Mouse (Mus musculus) bone marrow macrophage, adult 2 months (primary cell): ENCODE measurements at regions not wholly inside any gene's neighbourhood (a gene's known extent, or its start where the extent isn't known, plus 50 kb on each side); places are given as distances from the start of the nearest gene placed in this dataset.

Experiments
- CTCF ChIP-seq: IDR thresholded peaks from 2 replicates; pipeline ENCODE4 v1.5.1; 2012; ENCODE audit warnings: low read depth, mild to moderate bottlenecking, low read length, moderate library complexity
- POLR2A ChIP-seq: IDR thresholded peaks from 2 replicates; pipeline ENCODE4 v1.6.1; 2012; ENCODE audit warnings: mild to moderate bottlenecking, low read depth, low read length, borderline replicate concordance

- TF ChIP-seq POLR2A (no peak), CTCF (no peak)
Observed at GRCm38 (mm10) chr15:57585411-57585810, 108.0 kb upstream of the Slc22a22 start.
